Mouse (Mus musculus): ENCODE measurements around the gene Gadd45g.
"Not testable (repeated sequence)": the region's sequence is repeated elsewhere in the genome, so short reads cannot be mapped to it uniquely, and the experiment has no call there.

The Gadd45g gene

GRCm38 (mm10) chr13:51834024-51834423, 12.5 kb upstream of the Gadd45g start:
- DNase-seq (ENCODE audit: low read depth, low spot score) = not testable (repeated sequence)

- no peak for DNase-seq (ENCODE audit: low read depth, low spot score)
Measured at GRCm38 (mm10) chr13:51834520-51834919, 12.0 kb upstream of the Gadd45g start.

GRCm38 (mm10) chr13:51835208-51835607, 11.3 kb upstream of the Gadd45g start:
- DNase-seq (ENCODE audit: low read depth, low spot score) = not testable (repeated sequence)

- DNase-seq (ENCODE audit: low read depth, low spot score) = no peak
Measured at GRCm38 (mm10) chr13:51837402-51837801, 9.1 kb upstream of the Gadd45g start.

GRCm38 (mm10) chr13:51839250-51840026, 7.0 kb upstream of the Gadd45g start:
- no peak for DNase-seq (ENCODE audit: low read depth, low spot score)

- DNase-seq (ENCODE audit: low read depth, low spot score) = no peak
Measured at GRCm38 (mm10) chr13:51840702-51841101, 5.8 kb upstream of the Gadd45g start.

GRCm38 (mm10) chr13:51841541-51842115, 4.8 kb upstream of the Gadd45g start:
- DNase-seq (ENCODE audit: low read depth, low spot score) = no peak

- no peak for DNase-seq (ENCODE audit: low read depth, low spot score)
Measured at GRCm38 (mm10) chr13:51842191-51842590, 4.3 kb upstream of the Gadd45g start.

GRCm38 (mm10) chr13:51842773-51843172, 3.7 kb upstream of the Gadd45g start:
- DNase-seq (ENCODE audit: low read depth, low spot score) = no peak

- DNase-seq (ENCODE audit: low read depth, low spot score) = no peak
Measured at GRCm38 (mm10) chr13:51843298-51843697, 3.2 kb upstream of the Gadd45g start.

- DNase-seq (ENCODE audit: low read depth, low spot score) = no peak
Measured at GRCm38 (mm10) chr13:51844118-51844517, 2.4 kb upstream of the Gadd45g start.

- peak; percentile 74 for DNase-seq (ENCODE audit: low read depth, low spot score)
Measured at GRCm38 (mm10) chr13:51844661-51845060, 1.8 kb upstream of the Gadd45g start.

GRCm38 (mm10) chr13:51845072-51845471, 1.4 kb upstream of the Gadd45g start:
- peak; percentile 57 for DNase-seq (ENCODE audit: low read depth, low spot score)

- peak; percentile 79 for DNase-seq (ENCODE audit: low read depth, low spot score)
Measured at GRCm38 (mm10) chr13:51845591-51846191, 787 bp upstream of the Gadd45g start.

- peak; percentile 78 for DNase-seq (ENCODE audit: low read depth, low spot score)
Measured at GRCm38 (mm10) chr13:51846868-51847793, 653 bp downstream of the Gadd45g start.

GRCm38 (mm10) chr13:51847979-51848480, 1.6 kb downstream of the Gadd45g start:
- DNase-seq (ENCODE audit: low read depth, low spot score) = peak; percentile 83

- peak; percentile 74 for DNase-seq (ENCODE audit: low read depth, low spot score)
Measured at GRCm38 (mm10) chr13:51848481-51849240, 2.2 kb downstream of the Gadd45g start.

GRCm38 (mm10) chr13:51849241-51850033, 3.0 kb downstream of the Gadd45g start:
- no peak for DNase-seq (ENCODE audit: low read depth, low spot score)

- DNase-seq (ENCODE audit: low read depth, low spot score) = no peak
Measured at GRCm38 (mm10) chr13:51850565-51850964, 4.1 kb downstream of the Gadd45g start.

Data from skeletal muscle tissue, adult 2 months (tissue).